Mouse (Mus musculus): ENCODE measurements around the gene Hinfp. TPM values are rescaled to one million over a fixed set of nuclear protein-coding genes. Genes with fewer than 3 reads are reported as not detected.
A peak's percentile ranks its signal among the peaks of the same experiment; 100 is the strongest.

Gene Hinfp
- polyA plus RNA-seq, 1 experiment = 44.2 TPM

DNA sequence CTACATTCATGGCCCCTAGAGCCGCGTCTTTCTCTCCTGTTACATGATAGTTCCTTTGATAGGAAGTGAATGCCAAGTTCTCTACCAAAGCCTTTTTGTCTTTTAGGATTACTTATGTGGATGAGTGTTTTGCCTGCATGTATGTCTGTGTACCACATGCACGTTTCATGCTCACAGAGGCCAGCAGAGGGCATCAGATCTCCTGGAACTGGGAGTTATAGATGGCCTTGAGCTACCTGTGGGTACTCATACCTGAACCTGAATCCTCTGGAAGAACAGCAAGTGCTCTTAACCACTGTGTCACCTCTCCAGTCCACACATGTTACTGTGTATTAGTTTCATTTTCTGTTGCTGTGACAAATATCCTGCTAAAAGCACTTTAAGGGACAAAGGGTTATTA lies 13.0 kb downstream of the Hinfp start:
- peak; percentile 67 for DNase-seq (ENCODE audit: low read depth)
- no peak for TF ChIP-seq POLR2A (IDR thresholded peaks at IDR 0.05; ENCODE audit: borderline replicate concordance, extremely low read depth, insufficient read depth, insufficient read length, poor library complexity, severe bottlenecking)
- peak; percentile 57; the same call in 1 of the 2 replicates for TF ChIP-seq CTCF (IDR thresholded peaks at IDR 0.05; ENCODE audit: borderline replicate concordance, extremely low read depth, insufficient read depth, insufficient read length)

- DNase-seq (ENCODE audit: low read depth) = peak; percentile 40
- no peak for TF ChIP-seq CTCF (IDR thresholded peaks at IDR 0.05; ENCODE audit: borderline replicate concordance, extremely low read depth, insufficient read depth, insufficient read length)
- TF ChIP-seq POLR2A (IDR thresholded peaks at IDR 0.05; ENCODE audit: borderline replicate concordance, extremely low read depth, insufficient read depth, insufficient read length, poor library complexity, severe bottlenecking) = no peak
Observed at GRCm38 (mm10) chr9:44288959-44289291, 16.5 kb downstream of the Hinfp start.

DNA sequence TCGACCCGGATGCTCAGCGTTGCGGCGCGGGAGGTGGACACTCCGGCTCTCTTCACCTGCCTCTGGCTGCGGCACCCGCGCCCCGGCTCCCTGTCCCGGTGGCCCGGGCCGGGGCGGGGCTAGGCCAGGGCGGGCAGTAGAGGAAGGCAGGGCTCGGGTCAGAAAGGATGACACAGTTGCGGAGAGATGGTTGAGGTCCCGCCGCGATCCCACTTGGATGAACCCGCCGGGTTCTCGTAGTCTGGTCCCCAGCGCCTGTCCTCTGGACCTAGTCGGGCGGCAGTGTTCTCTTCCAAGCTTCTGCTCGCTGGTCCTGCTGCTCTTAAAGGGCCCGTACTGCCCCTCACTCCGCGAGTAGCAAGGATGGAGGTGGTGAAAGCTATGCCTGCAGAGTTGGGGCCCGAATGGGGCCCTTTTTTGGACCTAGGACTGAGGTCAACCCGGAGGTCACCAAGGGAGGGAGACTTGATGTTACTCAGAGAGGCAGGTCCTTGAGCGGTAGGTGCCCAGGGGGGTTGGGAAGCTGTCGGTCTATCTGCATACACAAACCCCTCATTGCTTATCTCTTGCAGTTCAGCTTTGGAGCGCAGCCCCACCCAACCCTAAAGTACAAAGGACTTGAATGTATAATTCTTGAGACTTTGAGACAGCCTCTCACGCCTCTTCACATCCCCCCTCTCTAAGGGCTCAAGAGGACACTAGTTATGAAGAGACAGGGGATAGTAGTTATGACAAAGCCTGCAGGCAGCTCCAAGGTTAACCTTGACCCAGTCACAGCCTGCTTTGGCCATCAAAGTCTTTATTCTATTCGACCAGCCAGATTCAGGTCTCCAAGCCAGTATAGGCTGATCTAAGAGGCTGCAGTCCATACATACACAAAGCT lies 17.2 kb downstream of the Hinfp start, which contains the start of gene Abcg4:
Gene Abcg4 (minus strand): TSS at position 540 of the 883 bp plus-strand sequence.
- TF ChIP-seq CTCF (IDR thresholded peaks at IDR 0.05; ENCODE audit: borderline replicate concordance, extremely low read depth, insufficient read depth, insufficient read length) (no peak), POLR2A (IDR thresholded peaks at IDR 0.05; ENCODE audit: borderline replicate concordance, extremely low read depth, insufficient read depth, insufficient read length, poor library complexity, severe bottlenecking) (0 out of 2 replicates have a peak, but pooled peaks have one; percentile 14)
- DNase-seq (ENCODE audit: low read depth) = peak; percentile 68

- peak; percentile 71 for DNase-seq (ENCODE audit: low read depth)
Observed at GRCm38 (mm10) chr9:44287401-44288075, 17.9 kb downstream of the Hinfp start.

DNA sequence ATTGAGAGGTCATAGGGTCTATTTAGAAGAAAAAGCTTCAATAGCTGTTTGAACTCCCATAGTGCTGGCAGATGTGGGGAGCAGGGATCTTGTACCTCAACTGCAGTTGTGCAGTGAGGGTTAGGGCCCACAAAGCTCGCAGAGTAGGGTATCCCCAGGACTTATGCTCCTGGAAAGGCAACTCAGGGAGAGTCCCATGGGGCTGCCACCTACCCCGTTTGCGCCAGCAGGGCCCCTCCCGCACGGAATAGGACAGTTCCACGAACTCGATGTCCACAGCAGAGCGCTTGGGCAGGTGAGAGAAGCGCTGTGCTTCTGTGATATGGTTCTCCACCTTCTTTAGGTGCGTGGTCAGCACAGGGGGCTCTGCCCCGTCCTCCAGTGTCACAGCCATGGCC lies 18.5 kb downstream of the Hinfp start:
- DNase-seq (ENCODE audit: low read depth) = peak; percentile 16
- no peak for TF ChIP-seq CTCF (IDR thresholded peaks at IDR 0.05; ENCODE audit: borderline replicate concordance, extremely low read depth, insufficient read depth, insufficient read length)

More at GRCm38 (mm10) chr9:44287401-44288075, 17.9 kb downstream of the Hinfp start:
- TF ChIP-seq CTCF (IDR thresholded peaks at IDR 0.05; ENCODE audit: borderline replicate concordance, extremely low read depth, insufficient read depth, insufficient read length) (no peak), POLR2A (IDR thresholded peaks at IDR 0.05; ENCODE audit: borderline replicate concordance, extremely low read depth, insufficient read depth, insufficient read length, poor library complexity, severe bottlenecking) (0 out of 2 replicates have a peak, but pooled peaks have one; percentile 2)

DNA sequence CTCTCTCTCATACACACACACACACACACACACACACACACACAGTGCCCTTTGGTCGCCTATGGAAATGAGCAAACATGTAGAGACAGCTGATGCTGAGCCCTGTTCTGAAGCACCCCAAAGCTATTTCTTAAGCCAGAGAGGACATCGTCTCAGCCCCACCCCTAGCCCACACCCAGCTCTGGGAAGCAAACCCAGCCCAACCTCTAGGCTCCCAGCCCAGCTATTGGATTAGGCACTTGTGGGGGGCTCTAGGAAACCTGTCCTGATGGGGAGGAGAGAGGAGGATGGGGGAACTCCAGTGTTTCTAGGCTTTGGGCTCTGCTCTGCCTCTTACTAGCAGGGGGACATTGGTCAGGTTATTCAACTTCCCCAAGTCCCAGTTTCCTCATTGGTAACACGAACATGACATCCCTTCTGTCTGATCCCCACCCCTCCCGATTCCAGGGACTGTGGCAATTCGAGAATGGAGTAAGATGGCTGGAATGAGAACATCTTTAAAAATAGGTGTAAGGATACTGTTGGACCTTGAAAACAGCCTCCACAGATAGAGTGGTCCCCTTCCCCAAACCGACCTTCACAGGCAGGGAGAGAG lies 19.1 kb downstream of the Hinfp start:
- TF ChIP-seq CTCF (IDR thresholded peaks at IDR 0.05; ENCODE audit: borderline replicate concordance, extremely low read depth, insufficient read depth, insufficient read length) = no peak
- TF ChIP-seq POLR2A (IDR thresholded peaks at IDR 0.05; ENCODE audit: borderline replicate concordance, extremely low read depth, insufficient read depth, insufficient read length, poor library complexity, severe bottlenecking) = no peak

DNA sequence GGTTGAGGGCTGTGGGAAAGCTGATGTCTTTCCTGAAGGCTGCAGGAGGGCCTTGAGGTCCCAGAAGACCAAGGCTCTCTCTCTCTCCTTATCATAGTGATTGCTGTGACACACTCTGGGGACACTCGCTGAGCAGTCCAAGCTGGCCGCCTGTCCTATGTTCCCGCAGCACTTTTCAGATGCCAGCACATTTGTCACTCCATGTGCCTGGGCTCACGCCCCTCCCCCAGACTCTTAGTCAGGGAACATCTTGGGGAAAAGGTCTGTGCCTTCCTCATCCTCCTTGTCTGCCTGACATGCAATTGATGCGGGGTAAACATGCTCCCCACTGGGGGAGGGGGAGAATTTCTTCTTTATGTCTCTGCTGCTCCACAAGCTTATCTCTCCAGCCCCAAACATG lies 22.3 kb downstream of the Hinfp start:
- DNase-seq (ENCODE audit: low read depth) = no peak
- TF ChIP-seq CTCF (IDR thresholded peaks at IDR 0.05; ENCODE audit: borderline replicate concordance, extremely low read depth, insufficient read depth, insufficient read length) (no peak), POLR2A (IDR thresholded peaks at IDR 0.05; ENCODE audit: borderline replicate concordance, extremely low read depth, insufficient read depth, insufficient read length, poor library complexity, severe bottlenecking) (no peak)

More for the DNA sequence above, 19.1 kb downstream of the Hinfp start:
- no peak for DNase-seq (ENCODE audit: low read depth)

DNA sequence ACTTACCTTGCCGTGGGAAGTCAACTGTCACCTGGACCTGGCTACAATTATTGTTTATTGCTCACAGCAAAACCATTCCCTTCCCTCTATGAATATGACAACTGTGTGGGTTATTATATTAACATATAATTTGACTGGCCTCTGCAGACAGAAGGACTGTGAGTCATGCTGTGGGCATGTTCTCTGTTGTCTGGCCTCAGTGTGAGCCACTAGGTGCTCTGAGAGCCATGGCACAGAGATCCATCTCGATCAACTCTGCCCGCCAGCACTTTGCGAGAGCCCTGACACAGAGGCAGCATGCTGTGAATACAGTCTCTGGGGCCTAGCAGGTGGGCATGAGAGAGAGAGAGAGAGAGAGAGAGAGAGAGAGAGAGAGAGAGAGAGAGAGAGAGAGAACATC lies 35.5 kb downstream of the Hinfp start:
- no peak for TF ChIP-seq CTCF (IDR thresholded peaks at IDR 0.05; ENCODE audit: borderline replicate concordance, extremely low read depth, insufficient read depth, insufficient read length)
- no peak for TF ChIP-seq POLR2A (IDR thresholded peaks at IDR 0.05; ENCODE audit: borderline replicate concordance, extremely low read depth, insufficient read depth, insufficient read length, poor library complexity, severe bottlenecking)
- no peak for DNase-seq (ENCODE audit: low read depth)

- TF ChIP-seq CTCF (IDR thresholded peaks at IDR 0.05; ENCODE audit: borderline replicate concordance, extremely low read depth, insufficient read depth, insufficient read length) (peak; percentile 30; the same call in 1 of the 2 replicates), POLR2A (IDR thresholded peaks at IDR 0.05; ENCODE audit: borderline replicate concordance, extremely low read depth, insufficient read depth, insufficient read length, poor library complexity, severe bottlenecking) (no peak)
- no peak for DNase-seq (ENCODE audit: low read depth)
Observed at GRCm38 (mm10) chr9:44269077-44269476, 36.4 kb downstream of the Hinfp start.

DNA sequence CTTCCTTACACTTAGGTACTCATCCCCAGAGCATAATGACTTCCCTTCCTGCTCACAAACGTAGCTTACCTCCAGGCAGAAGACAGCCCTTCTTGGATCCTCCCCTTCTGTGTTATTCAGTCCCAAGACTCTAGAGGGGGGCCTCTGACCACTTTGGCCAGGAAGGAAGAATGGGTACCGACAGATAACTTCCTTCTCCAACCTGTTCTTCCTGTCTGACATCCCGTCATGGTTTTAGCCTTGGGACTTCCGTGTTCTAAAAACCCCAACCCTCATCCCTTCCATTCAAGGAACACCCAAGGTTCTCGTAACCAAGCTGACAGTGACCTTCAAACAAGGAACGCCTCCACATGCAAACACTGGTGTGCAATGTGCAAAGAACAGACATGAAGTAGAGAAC lies 37.0 kb downstream of the Hinfp start, which contains the start of gene Nlrx1:
Gene Nlrx1 (minus strand): TSS at position 168 of the 400 bp plus-strand sequence.
- DNase-seq (ENCODE audit: low read depth) = no peak
- TF ChIP-seq CTCF (IDR thresholded peaks at IDR 0.05; ENCODE audit: borderline replicate concordance, extremely low read depth, insufficient read depth, insufficient read length) = no peak
- no peak for TF ChIP-seq POLR2A (IDR thresholded peaks at IDR 0.05; ENCODE audit: borderline replicate concordance, extremely low read depth, insufficient read depth, insufficient read length, poor library complexity, severe bottlenecking)

- TF ChIP-seq POLR2A (IDR thresholded peaks at IDR 0.05; ENCODE audit: borderline replicate concordance, extremely low read depth, insufficient read depth, insufficient read length, poor library complexity, severe bottlenecking) (peak; percentile 46), CTCF (IDR thresholded peaks at IDR 0.05; ENCODE audit: borderline replicate concordance, extremely low read depth, insufficient read depth, insufficient read length) (peak; percentile 60)
- peak; percentile 92 for DNase-seq (ENCODE audit: low read depth)
Observed at GRCm38 (mm10) chr9:44268027-44268360, 37.5 kb downstream of the Hinfp start.
